Mouse (Mus musculus) stomach, embryonic 16.5 days (tissue): ENCODE data around the gene Cyp51. TPM values are rescaled to one million over a fixed set of nuclear protein-coding genes. Genes with fewer than 3 reads are reported as not detected.
"Not testable (repeated sequence)": the region's sequence is repeated elsewhere in the genome, so short reads cannot be mapped to it uniquely, and the experiment has no call there.

Source experiments
- ATAC-seq: fragments of 200-750 bp; cut with Nextera tagmentation; 2 replicates; pipeline ENCODE4 v1.8.0; 2017; ENCODE audit warnings: moderate number of reproducible peaks, moderate TSS enrichment; ENCODE audit not compliant: insufficient read depth, low FRiP score
- H3K27ac ChIP-seq: fragments of 300-500 bp; sonication (generic); 2 replicates; pipeline ENCODE4 v1.5.1; 2014; ENCODE audit warnings: low read length
- H3K27me3 ChIP-seq: fragments of 300-500 bp; sonication (generic); 2 replicates; pipeline ENCODE4 v1.6.1; 2014; ENCODE audit warnings: low read length, control low read depth, mixed read lengths; ENCODE audit not compliant: control insufficient read depth, insufficient read depth
- H3K36me3 ChIP-seq: fragments of 300-500 bp; sonication (generic); 2 replicates; pipeline ENCODE4 v1.6.1; 2014; ENCODE audit warnings: low read length; ENCODE audit not compliant: control insufficient read depth, insufficient read depth
- H3K4me1 ChIP-seq: fragments of 300-500 bp; sonication (generic); 2 replicates; pipeline ENCODE4 v1.6.1; 2014; ENCODE audit warnings: low read length, control low read depth, mixed read lengths; ENCODE audit not compliant: control insufficient read depth, insufficient read depth
- H3K4me2 ChIP-seq: fragments of 300-500 bp; sonication (generic); 2 replicates; pipeline ENCODE4 v1.6.1; 2014; ENCODE audit warnings: low read depth, low read length, mixed read lengths
- H3K4me3 ChIP-seq: fragments of 300-500 bp; sonication (generic); replicated peaks from 2 replicates; pipeline ENCODE4 v1.5.1; 2014; ENCODE audit warnings: mild to moderate bottlenecking, low read length
- H3K9ac ChIP-seq: fragments of 300-500 bp; sonication (generic); 2 replicates; pipeline ENCODE4 v1.6.1; 2014; ENCODE audit warnings: low read length
- H3K9me3 ChIP-seq: fragments of 300-500 bp; sonication (generic); replicated peaks from 2 replicates; pipeline ENCODE4 v1.6.1; 2016; ENCODE audit warnings: low read length, control low read depth; ENCODE audit not compliant: control insufficient read depth
- WGBS: fragments of 180-500 bp; shearing (Covaris S2); extraction: QIAGEN DNeasy Blood & Tissue Kit; methylation state at CpG from one replicate; pipeline ENCODE4 v1.1.7; 2014; 5-methylcytosine and 5-hydroxymethylcytosine counted together
- polyA plus RNA-seq: library from polyadenylated mRNA; unstranded; fragments of >200 nt; fragmentation: Nextera tagmentation; extraction: Ambion mirVana; gene quantifications from 2 replicates; pipeline ENCODE4 v1.2.1, GENCODE M21; 2015

Gene Cyp51
- polyA plus RNA-seq = 87.3 and 95.2 TPM in 2 replicates

GRCm38 (mm10) chr5:4104341-4105040 lies at the start of gene Cyp51:
Gene Cyp51, minus strand, starts transcription at chr5:4104746.
- peak within 1 kb of the TSS; percentile 67 for H3K4me2 ChIP-seq
- H3K9me3 ChIP-seq = no peaks in the 10 kb centered on the region
- peak within 1 kb of the TSS; percentile 81 for H3K9ac ChIP-seq
- H3K4me1 ChIP-seq = peaks cover 7% of the 10 kb centered on the region
- peaks cover 22% of the 10 kb centered on the region for H3K36me3 ChIP-seq
- H3K27ac ChIP-seq = peak within 1 kb of the TSS; percentile 96
- ATAC-seq = peak; percentile 98
- H3K27me3 ChIP-seq = no peaks in the 10 kb centered on the region
- H3K4me3 ChIP-seq = peak within 1 kb of the TSS; percentile 73
- under 1% methylated on average over 59 of the region's 59 CpGs for WGBS

- no peak overlapping the region for H3K9ac ChIP-seq
- H3K27ac ChIP-seq = no peak overlapping the region
- ATAC-seq = no peak
- no peaks in the 10 kb centered on the region for H3K9me3 ChIP-seq
- H3K4me3 ChIP-seq = no peak overlapping the region
- no peaks in the 10 kb centered on the region for H3K27me3 ChIP-seq
- no peak overlapping the region for H3K4me2 ChIP-seq
- WGBS = 92% methylated on average over 5 of the region's 5 CpGs
- H3K36me3 ChIP-seq = no peaks in the 10 kb centered on the region
- no peaks in the 10 kb centered on the region for H3K4me1 ChIP-seq
These were observed 8.1 kb upstream of the Cyp51 start for GRCm38 (mm10) chr5:4112570-4113098.

- not testable (repeated sequence) for H3K4me2 ChIP-seq, H3K9ac ChIP-seq, H3K27me3 ChIP-seq, H3K4me1 ChIP-seq, ATAC-seq, H3K36me3 ChIP-seq, H3K9me3 ChIP-seq, H3K4me3 ChIP-seq, H3K27ac ChIP-seq
- 69% methylated on average over 7 of the region's 7 CpGs for WGBS
These were observed 2.5 kb upstream of the Cyp51 start for GRCm38 (mm10) chr5:4107056-4107455.

GRCm38 (mm10) chr5:4105651-4106186 lies 1.2 kb upstream of the Cyp51 start:
- H3K27me3 ChIP-seq = no peaks in the 10 kb centered on the region
- no peak overlapping the region; the same call in 1 of the 2 replicates for H3K27ac ChIP-seq
- H3K9ac ChIP-seq = no peak overlapping the region
- H3K4me2 ChIP-seq = no peak overlapping the region
- H3K4me3 ChIP-seq = no peak overlapping the region
- WGBS = 88% methylated on average over 2 of the region's 2 CpGs
- ATAC-seq = no peak
- H3K36me3 ChIP-seq = peaks cover 14% of the 10 kb centered on the region
- H3K4me1 ChIP-seq = peaks cover 7% of the 10 kb centered on the region
- H3K9me3 ChIP-seq = no peaks in the 10 kb centered on the region

- H3K27me3 ChIP-seq = no peaks in the 10 kb centered on the region
- no peaks in the 10 kb centered on the region for H3K9me3 ChIP-seq
- peak overlapping the region; percentile 73 for H3K4me3 ChIP-seq
- peak overlapping the region; percentile 96 for H3K27ac ChIP-seq
- WGBS = under 1% methylated on average over 41 of the region's 41 CpGs
- peaks cover 29% of the 10 kb centered on the region for H3K36me3 ChIP-seq
- H3K4me1 ChIP-seq = peaks cover 7% of the 10 kb centered on the region
- peak overlapping the region; percentile 81 for H3K9ac ChIP-seq
- ATAC-seq = no peak
- H3K4me2 ChIP-seq = peak overlapping the region; percentile 67
These were observed 763 bp downstream of the Cyp51 start for GRCm38 (mm10) chr5:4103626-4104340.

- 100% methylated on average over 2 of the region's 2 CpGs for WGBS
- Histone ChIP-seq H3K9ac (no peak overlapping the region), H3K4me1 (peaks cover 7% of the 10 kb centered on the region), H3K9me3 (no peaks in the 10 kb centered on the region), H3K4me3 (no peak overlapping the region), H3K36me3 (peaks cover 29% of the 10 kb centered on the region), H3K4me2 (no peak overlapping the region), H3K27ac (no peak overlapping the region), H3K27me3 (no peaks in the 10 kb centered on the region)
- ATAC-seq = no peak
These were observed 2.8 kb downstream of the Cyp51 start for GRCm38 (mm10) chr5:4101770-4102169.

- 91% methylated on average over 4 of the region's 4 CpGs for WGBS
- Histone ChIP-seq H3K4me3 (no peak overlapping the region), H3K4me1 (peaks cover 7% of the 10 kb centered on the region), H3K4me2 (no peak overlapping the region), H3K9me3 (no peaks in the 10 kb centered on the region), H3K27ac (no peak overlapping the region), H3K27me3 (no peaks in the 10 kb centered on the region), H3K36me3 (peaks cover 29% of the 10 kb centered on the region), H3K9ac (no peak overlapping the region)
- no peak for ATAC-seq
These were observed 3.5 kb downstream of the Cyp51 start for GRCm38 (mm10) chr5:4101031-4101430.

GRCm38 (mm10) chr5:4094471-4094870 lies 10.1 kb downstream of the Cyp51 start:
- peaks cover 22% of the 10 kb centered on the region for H3K36me3 ChIP-seq
- ATAC-seq = no peak
- 92% methylated on average over 5 of the region's 5 CpGs for WGBS

GRCm38 (mm10) chr5:4088190-4088589 lies 16.4 kb downstream of the Cyp51 start:
- 84% methylated on average over 5 of the region's 5 CpGs for WGBS
- H3K36me3 ChIP-seq = peaks cover 30% of the 10 kb centered on the region

More at GRCm38 (mm10) chr5:4094471-4094870, 10.1 kb downstream of the Cyp51 start:
- no peaks in the 10 kb centered on the region for H3K27me3 ChIP-seq
- H3K4me1 ChIP-seq = no peaks in the 10 kb centered on the region
- H3K4me3 ChIP-seq = no peak overlapping the region
- H3K27ac ChIP-seq = no peak overlapping the region
- no peak overlapping the region for H3K4me2 ChIP-seq
- no peak overlapping the region for H3K9ac ChIP-seq
- H3K9me3 ChIP-seq = no peaks in the 10 kb centered on the region

More at GRCm38 (mm10) chr5:4088190-4088589, 16.4 kb downstream of the Cyp51 start:
- Histone ChIP-seq H3K9ac (no peak overlapping the region), H3K27ac (no peak overlapping the region), H3K27me3 (no peaks in the 10 kb centered on the region), H3K4me3 (no peak overlapping the region), H3K4me2 (no peak overlapping the region), H3K4me1 (no peaks in the 10 kb centered on the region), H3K9me3 (no peaks in the 10 kb centered on the region)
- ATAC-seq = no peak
